Mouse (Mus musculus): ENCODE results near the gene Hmgn5. TPM values are rescaled to one million over a fixed set of nuclear protein-coding genes. Genes with fewer than 3 reads are reported as not detected.

Gene Hmgn5
- 40.6 and 44.6 TPM in 2 replicates for total RNA-seq (2015)
- 19.8 and 20.7 TPM in 2 replicates for total RNA-seq (2017)

DNA sequence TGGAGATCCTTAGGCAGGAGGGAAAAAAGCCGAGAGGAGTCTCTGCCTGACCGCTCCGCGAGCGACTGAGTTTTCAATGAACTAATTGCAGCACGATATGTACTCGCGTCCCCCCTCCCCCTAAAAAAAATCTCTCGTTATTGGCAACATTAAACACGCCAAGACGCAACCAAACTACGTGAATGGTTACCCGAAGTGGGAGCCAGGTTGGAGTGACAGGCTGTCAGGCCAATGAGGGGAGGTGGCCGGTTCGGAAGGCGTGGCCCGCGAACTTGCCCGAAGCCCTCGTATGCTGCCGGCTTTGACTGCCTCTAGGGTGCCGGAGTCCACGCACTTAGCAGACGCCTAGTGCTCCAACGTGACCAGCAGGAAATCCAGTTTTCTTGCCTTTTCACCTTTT lies at the start of gene Hmgn5:
TSS of gene Hmgn5 (minus strand) at position 122 of the 400 bp plus-strand sequence.
- peak; percentile 91 for ATAC-seq (ENCODE audit: poor library complexity, severe bottlenecking)

GRCm38 (mm10) chrX:109047773-109048172 lies 34.6 kb upstream of the Hmgn5 start:
- ATAC-seq (ENCODE audit: poor library complexity, severe bottlenecking): no peak

GRCm38 (mm10) chrX:109026224-109026623 lies 13.0 kb upstream of the Hmgn5 start:
- no peak for ATAC-seq (ENCODE audit: poor library complexity, severe bottlenecking)

GRCm38 (mm10) chrX:109020858-109021257 lies 7.7 kb upstream of the Hmgn5 start:
- no peak for ATAC-seq (ENCODE audit: poor library complexity, severe bottlenecking)

- no peak for ATAC-seq (ENCODE audit: poor library complexity, severe bottlenecking)
Measured at GRCm38 (mm10) chrX:109014166-109014565, 962 bp upstream of the Hmgn5 start.

DNA sequence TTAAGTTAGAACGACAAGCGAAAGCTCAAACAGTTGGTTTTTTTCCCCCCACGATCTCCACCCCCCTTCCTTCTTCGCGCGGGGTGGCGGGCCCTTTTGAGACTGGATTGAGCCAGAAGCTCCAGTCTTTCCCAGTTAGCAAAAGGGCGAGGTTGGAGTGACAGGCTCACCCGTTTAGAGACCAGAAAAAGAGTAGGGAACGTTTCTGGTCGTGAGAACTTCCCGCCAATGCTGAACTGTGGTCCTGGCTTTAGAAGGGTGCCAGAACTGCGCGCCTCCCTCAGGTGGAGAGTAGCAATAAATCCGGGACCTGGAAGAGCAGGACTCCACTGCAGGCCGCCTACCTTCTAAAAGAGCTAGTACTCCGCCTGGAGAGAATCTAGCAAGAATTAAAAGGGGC lies 482 bp upstream of the Hmgn5 start:
- peak; percentile 39 for ATAC-seq (ENCODE audit: poor library complexity, severe bottlenecking)

DNA sequence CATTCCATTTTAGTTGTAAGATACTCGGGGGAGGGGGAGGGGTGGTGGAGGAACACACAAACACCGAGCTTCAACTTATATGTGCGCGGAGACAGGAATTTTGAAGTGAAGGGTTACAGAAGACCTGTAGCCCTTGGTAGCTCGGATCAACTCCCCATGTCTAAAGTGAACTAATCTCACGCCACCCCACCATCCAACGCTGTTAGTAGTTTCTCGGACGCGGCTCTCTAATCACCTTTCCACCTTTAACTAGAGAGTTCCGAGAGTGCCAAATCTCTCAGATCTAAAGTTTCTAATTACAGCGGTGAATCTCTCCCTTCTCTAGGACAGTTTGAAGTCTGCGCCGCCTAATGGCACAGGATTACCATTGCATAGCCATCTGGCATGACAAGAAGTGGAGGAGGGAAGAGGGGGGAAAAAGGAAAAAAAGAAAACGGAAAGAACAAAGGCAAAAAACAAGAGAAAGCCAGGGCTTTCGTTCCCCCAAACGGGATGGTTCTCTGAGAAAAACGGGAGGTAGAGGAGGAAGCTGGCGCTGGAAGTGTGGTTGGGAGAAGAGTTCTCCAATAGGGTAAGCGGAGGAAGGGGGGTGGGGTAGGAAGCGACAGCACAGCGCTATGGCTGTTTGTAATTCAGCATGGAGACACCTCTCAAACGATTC lies 703 bp downstream of the Hmgn5 start:
- ATAC-seq (ENCODE audit: poor library complexity, severe bottlenecking): peak; percentile 60

GRCm38 (mm10) chrX:109011611-109012185 lies 1.5 kb downstream of the Hmgn5 start:
- peak; percentile 19 for ATAC-seq (ENCODE audit: poor library complexity, severe bottlenecking)

GRCm38 (mm10) chrX:109001277-109001676 lies 11.9 kb downstream of the Hmgn5 start:
- no peak for ATAC-seq (ENCODE audit: poor library complexity, severe bottlenecking)

Other genes with a start within 250 kb of the Hmgn5 start
- gene Brwd3, start 179.0 kb downstream of the Hmgn5 start, total RNA-seq (2015): 12.6 and 14.7 TPM in 2 replicates
- 6.9 and 9.4 TPM in 2 replicates for gene Brwd3, start 179.0 kb downstream of the Hmgn5 start, total RNA-seq (2017)
- gene Sh3bgrl, start 82.0 kb upstream of the Hmgn5 start, total RNA-seq (2015): 235 and 283 TPM in 2 replicates
- 177 and 189 TPM in 2 replicates for gene Sh3bgrl, start 82.0 kb upstream of the Hmgn5 start, total RNA-seq (2017)
- gene Gm6377, start 183.4 kb upstream of the Hmgn5 start, total RNA-seq (2015): 7.1 and 10.7 TPM in 2 replicates
- 9.1 and 14.9 TPM in 2 replicates for gene Gm6377, start 183.4 kb upstream of the Hmgn5 start, total RNA-seq (2017)

Data from megakaryocyte, adult 5-6 weeks (primary cell).